In the genomic region with DNA sequence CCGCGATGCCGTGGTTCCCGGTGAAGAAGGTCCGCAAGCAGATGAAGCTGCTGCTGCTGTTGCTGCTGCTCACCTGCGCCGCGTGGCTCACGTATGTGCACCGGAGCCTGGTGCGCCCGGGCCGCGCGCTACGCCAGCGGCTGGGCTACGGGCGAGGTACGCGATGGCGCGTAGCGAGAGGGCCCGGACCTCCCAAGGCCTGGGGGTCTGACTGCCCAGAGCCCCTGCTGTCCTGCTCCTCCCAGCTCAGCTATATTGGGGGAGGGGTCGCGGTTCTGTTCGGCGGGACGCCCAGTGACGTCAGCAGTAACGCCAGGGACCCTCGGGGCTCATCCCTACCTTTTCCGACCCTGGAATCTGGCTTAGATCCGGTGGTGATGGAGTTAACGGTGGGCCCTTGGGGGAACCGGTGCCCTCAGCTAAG, we compare ENCODE assay signal across 1 mouse cellular context.
TF ChIP-seq lines count a peak whose summit lies in the region.

No protein-coding gene starts in this region.

TF ChIP-seq in ES-E14, 5 proteins besides CTCF, POLR2A, EP300 and RAD21:
- no peak for TF ChIP-seq MAFK (IDR thresholded peaks at IDR 0.05; ENCODE audit: insufficient read depth, low read depth, low read length)
- no peak for TF ChIP-seq CHD2 (IDR thresholded peaks at IDR 0.05; ENCODE audit: low read depth, low read length)
- no peak for TF ChIP-seq ZC3H11A (IDR thresholded peaks at IDR 0.05; ENCODE audit: borderline replicate concordance, low read depth, low read length)
- TF ChIP-seq ZNF384 (IDR thresholded peaks at IDR 0.05; ENCODE audit: low read depth, low read length): no peak
- no peak for TF ChIP-seq HCFC1 (IDR thresholded peaks at IDR 0.05; ENCODE audit: borderline replicate concordance, insufficient read depth, low read length)
